Mouse (Mus musculus) c-Kit-positive CD71-negative TER-119-negative erythroid progenitor cells, embryonic 14.5 days (primary cell): Measurements from ENCODE around the gene Hoxc5.

Experiments
- DNase-seq: peaks from one replicate; pipeline ENCODE4 v3.0.0-alpha.2; 2013; ENCODE audit warnings: low read depth

Hoxc5 gene

DNA sequence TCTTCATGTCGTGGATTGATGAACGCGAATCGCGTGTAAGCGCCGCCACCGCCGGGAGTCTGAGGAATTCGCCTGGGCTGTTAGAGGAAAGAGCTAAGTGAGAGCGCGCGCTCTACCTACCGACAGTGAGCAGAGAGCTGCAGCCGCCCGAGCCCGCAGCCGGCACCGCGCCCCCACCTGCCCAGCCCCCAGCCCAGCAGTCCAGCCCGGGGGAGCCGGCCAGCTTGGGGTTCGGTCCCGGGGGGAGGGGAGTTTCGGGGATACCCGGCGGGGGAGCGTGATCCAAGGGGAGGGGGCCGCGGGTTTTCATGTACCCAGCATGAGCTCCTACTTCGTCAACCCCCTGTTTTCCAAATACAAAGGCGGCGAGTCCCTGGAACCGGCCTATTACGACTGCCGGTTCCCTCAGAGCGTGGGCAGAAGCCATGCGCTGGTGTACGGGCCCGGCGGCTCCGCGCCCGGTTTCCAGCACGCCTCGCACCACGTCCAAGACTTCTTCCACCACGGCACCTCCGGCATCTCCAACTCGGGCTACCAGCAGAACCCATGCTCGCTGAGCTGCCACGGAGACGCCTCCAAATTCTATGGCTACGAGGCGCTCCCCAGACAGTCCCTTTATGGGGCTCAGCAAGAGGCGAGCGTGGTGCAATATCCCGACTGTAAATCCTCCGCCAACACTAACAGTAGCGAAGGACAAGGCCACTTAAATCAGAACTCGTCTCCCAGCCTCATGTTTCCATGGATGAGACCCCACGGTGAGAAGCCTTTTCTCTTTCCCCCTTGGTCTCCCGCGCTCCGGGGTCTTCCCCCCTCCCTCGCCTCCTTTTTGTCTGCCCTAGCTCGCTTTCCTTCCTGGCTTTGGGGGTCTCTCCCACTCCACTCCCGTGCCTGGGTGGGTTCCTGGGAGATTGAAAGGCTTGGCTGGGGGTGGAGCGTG lies 23.5 kb downstream of the Hoxc5 start, which contains the start of gene Hoxc8:
Gene Hoxc8 (plus strand): TSS at position 147 of the 937 bp plus-strand sequence.
- DNase-seq: no peak

DNA sequence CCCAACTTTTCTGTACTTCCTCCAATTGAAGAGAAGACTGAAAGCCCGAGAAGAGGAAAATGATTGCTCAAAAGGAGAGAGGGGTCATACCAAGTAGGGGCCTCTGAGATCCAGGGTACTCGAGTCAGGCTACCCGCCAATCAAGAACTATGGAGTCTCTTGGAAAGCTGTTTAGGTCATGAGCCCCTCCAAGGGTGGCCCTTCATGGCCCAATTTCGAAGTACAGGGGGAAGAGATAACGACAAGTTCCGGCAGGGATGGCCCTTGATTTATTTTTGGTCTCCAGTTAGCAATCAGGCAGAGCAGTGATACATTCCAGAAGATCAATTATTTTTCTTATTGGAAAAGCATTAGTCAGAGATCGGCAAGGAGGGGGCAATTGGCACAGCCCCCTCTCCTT lies 24.5 kb downstream of the Hoxc5 start:
- DNase-seq: no peak

GRCm38 (mm10) chr15:102992206-102992605 lies 25.0 kb downstream of the Hoxc5 start:
- no peak for DNase-seq

GRCm38 (mm10) chr15:102992863-102993262 lies 25.6 kb downstream of the Hoxc5 start:
- no peak for DNase-seq

- DNase-seq: no peak
Observed at GRCm38 (mm10) chr15:102996548-102996947, 29.3 kb downstream of the Hoxc5 start.

- DNase-seq: no peak
Observed at GRCm38 (mm10) chr15:102997431-102997830, 30.2 kb downstream of the Hoxc5 start.

DNA sequence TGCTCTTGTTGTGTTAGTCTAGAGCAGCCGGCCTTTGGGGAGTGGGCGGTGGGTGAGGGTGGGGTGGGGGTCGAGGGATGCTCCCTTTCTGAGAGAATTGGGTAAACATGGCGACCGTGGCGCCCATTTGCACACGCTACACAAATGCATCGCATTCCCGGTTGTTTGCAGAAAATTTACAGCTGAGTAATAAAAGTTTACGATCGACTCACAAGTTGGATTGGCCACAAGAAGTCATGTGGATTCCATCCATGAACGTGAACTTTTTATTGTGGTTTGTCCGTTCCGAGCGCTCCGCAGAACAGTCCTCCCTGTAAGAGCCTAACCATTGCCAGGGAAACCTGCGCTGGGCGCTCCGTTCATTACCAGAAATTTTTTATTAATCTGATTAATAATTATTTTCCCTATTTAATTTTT lies 30.7 kb downstream of the Hoxc5 start, which contains the start of gene Hoxc6:
Gene Hoxc6 (plus strand): TSS at position 319 of the 417 bp plus-strand sequence.
- no peak for DNase-seq

GRCm38 (mm10) chr15:102998608-102999182 lies 31.5 kb downstream of the Hoxc5 start:
- DNase-seq: no peak

- DNase-seq: no peak
Observed at GRCm38 (mm10) chr15:102999183-102999831, 32.1 kb downstream of the Hoxc5 start.

DNA sequence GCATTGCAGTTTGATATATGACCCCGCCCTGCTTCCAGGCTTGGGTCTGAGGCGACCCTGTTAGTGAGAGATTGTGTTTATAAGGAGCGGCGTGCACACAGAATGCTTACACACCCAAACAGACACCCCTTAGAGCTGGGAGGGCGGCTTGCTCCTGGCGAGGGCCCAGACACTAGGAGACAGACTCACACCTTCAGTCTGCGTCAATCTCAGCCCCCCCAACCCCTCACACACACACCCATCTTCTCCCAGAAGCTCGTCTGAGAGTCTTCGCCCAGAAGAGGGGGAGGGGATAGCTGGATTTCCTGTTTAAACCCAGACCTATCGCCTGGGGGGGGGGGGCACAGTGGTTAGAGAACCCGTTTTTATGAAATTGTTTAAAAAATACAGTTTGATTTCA lies 32.7 kb downstream of the Hoxc5 start:
- no peak for DNase-seq

DNA sequence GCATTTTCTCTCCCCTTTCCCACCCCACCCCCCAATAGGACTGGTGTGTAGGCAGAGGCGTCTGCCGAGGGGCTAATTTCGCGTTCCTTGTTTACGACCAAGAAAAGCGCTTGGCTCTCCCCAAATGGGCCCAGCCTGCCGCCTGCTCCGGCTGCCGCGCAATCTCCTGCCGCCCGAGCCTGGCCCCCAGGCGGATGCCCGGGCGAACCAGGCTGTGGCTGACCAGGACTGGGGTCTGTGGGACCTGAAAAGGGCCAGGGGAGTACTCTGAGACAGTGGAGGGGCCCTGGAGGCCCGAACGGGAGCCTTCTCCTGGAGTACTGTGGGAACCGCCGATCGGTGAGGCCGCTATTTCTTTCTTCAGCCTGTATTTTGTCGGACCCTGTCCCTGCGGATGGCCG lies 33.3 kb downstream of the Hoxc5 start:
- DNase-seq: no peak

- DNase-seq: no peak
Observed at GRCm38 (mm10) chr15:103001370-103001769, 34.1 kb downstream of the Hoxc5 start.

- DNase-seq: no peak
Observed at GRCm38 (mm10) chr15:103002156-103002555, 34.9 kb downstream of the Hoxc5 start.

- no peak for DNase-seq
Observed at GRCm38 (mm10) chr15:103002821-103003448, 35.7 kb downstream of the Hoxc5 start.

DNA sequence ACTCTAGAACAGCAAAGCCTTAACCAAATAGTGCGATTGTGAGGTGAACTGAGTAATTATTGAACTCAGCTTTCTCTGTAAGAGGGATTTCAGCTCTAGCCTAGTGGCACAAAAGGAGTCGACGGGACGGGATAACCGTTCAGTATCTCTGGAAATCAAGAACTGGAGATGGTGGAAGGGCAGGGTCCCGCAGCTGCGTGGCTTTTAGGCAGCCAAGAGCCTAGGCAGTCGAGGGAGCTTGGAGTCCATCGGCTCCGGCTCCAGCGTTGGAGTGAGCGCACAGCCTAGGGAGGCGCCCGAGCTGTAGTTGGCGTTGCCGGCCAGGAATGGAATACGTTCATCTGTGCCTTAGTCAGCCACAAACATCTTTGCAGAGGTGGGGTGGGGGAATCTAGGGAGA lies 38.1 kb downstream of the Hoxc5 start:
- no peak for DNase-seq

DNA sequence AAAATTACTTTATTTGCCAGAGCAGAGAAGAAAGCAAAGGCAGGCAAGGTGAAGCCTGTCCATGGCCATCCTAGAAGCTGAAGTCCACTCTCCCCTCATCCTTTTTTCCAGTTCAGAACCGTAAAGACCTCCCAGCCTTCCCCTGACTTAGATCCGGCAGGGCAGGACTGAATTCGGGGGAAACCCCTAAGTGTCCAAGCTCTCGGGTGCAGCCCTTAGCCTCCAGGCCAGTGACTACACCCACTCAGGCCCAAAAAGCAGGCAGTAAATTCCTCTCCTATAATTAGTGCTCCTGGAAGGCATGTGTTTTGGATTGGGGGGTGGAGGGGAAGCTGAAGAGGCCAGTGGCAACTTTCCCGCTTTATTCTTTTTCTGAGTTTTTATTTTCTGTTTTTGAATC lies 38.6 kb downstream of the Hoxc5 start:
- no peak for DNase-seq

GRCm38 (mm10) chr15:103006326-103006725 lies 39.1 kb downstream of the Hoxc5 start:
- no peak for DNase-seq

DNA sequence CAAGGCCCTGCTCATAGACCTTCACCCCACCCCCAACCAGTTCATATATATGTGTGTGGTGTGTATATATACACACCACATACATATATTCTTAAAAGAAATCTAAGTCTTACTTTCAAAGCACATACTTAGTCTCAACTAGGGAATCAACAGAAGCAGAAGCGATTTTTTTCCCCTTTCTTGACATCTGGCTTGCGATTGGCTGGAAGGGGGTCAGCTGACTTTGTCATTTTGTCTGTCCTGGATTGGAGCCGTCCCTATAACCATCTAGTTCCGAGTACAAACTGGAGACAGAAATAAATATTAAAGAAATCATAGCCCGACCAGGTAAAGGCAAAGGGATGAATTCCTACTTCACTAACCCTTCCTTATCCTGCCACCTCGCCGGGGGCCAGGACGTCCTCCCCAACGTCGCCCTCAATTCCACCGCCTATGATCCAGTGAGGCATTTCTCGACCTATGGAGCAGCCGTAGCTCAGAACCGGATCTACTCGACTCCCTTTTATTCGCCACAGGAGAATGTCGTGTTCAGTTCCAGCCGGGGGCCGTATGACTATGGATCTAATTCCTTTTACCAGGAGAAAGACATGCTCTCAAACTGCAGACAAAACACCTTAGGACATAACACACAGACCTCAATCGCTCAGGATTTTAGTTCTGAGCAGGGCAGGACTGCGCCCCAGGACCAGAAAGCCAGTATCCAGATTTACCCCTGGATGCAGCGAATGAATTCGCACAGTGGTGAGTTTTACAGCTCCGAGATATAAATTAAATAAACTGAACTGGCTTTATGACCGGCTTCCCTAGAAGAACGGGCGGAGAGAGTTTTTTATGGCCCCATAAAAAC lies 42.2 kb downstream of the Hoxc5 start:
- no peak for DNase-seq

GRCm38 (mm10) chr15:103010112-103010846 lies 43.0 kb downstream of the Hoxc5 start:
- DNase-seq: no peak

GRCm38 (mm10) chr15:103010847-103011555 lies 43.8 kb downstream of the Hoxc5 start:
- DNase-seq: no peak
